Mouse (Mus musculus): ENCODE measurements at regions not wholly inside any gene's neighbourhood (a gene's known extent, or its start where the extent isn't known, plus 50 kb on each side); places are given as distances from the start of the nearest gene placed in this dataset.

DNA sequence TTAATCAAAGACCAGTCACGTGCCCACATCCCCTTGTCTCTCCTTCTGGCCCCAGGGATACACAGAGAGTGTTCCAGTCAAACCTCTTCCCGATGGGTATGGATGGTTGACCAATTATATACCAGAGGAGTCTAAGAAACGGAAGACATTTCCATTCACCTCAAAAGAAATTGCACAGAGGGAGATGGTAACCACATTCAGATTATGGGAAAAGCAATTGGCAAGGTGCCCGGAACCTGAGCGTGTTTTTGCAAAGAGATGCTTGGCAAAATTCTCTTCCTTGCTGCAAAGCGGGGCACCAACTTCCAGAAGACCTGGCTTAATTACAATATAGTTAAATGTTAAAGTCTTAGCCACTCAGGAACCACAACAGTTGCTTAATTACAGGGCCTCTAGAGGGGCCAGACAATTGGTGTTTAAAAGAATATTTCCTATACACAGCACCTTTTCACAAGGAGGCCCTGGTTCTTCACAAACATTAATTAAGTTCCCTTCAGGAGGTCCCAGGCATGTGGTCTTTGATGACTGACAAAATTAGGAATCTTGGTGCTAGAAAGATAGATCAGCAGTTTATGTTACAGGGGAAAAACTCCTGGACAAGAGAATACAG is 59.1 kb upstream of the Hs6st1 start:
- no peak for DNase-seq (ENCODE audit: low spot score)

DNA sequence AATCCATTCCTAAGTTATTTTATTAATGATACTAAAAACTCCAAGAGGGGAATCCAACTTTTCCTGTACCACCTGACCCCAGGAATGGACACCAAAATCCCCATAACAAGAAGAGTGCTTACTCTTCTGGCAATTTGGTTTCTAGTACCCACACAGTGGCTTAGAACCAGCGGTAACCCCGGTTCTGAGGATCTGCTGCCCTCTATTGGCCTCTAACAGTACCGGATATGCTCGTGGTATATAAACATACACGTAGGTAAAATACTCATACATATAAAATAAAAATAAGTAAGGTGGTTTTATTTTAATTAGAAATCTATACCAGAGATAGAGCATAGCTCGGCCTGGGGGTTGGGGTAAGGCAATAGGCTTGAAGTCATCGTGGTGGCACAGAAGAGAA is 58.0 kb upstream of the Hs6st1 start:
- no peak for DNase-seq (ENCODE audit: low spot score)

DNA sequence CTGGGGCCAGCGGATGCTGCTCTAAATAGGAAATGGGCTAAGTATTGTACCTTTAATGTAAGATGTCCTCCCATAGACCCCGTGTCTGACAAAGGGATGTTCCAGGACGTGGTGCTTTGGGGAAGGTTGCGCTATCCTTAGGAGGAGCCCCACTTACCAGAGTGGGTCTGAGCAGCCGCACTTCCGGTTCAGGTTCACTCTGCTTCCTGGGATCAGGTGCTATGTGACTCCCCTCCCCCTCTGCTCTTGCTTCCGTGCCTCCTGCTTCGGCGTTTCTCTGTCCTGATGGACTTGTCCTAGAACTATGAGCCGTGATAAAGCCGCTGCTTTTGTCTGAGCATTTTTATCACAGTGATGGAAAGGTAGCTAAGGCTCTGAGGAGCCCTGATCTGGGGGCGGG is 57.4 kb upstream of the Hs6st1 start:
- no peak for DNase-seq (ENCODE audit: low spot score)

DNA sequence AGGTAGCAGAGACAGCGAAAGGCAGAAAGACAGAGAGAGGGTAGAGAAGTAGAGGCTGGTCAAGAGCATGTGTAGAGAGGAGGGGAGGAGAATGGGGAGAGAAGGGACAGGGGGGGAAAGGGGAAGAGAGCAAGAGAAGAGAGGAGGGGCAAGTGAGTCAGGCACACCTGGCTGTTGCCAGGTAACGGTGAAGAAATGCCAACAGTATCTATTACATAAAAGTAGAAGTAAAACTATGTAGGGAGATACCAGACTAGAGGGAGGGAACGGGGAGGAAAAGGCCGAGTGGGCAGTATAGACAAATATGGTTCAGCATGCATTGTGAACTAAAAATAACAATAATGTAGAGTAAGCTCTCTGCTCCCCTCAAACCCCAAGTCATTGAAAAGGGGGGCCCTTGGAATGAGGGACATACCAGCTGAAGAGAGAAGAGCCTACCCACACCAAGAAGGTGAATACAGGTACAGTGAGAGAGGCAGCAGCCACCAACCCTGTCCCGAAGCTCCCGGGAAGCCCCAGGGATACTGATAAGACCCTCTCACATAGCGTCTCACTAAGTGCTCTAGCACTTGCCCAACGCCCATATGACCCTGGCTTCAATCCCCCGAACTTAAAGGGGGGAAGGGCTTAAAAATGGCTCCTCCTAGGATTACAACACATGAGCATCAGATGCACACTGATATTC is 56.0 kb upstream of the Hs6st1 start:
- DNase-seq (ENCODE audit: low spot score): no peak

DNA sequence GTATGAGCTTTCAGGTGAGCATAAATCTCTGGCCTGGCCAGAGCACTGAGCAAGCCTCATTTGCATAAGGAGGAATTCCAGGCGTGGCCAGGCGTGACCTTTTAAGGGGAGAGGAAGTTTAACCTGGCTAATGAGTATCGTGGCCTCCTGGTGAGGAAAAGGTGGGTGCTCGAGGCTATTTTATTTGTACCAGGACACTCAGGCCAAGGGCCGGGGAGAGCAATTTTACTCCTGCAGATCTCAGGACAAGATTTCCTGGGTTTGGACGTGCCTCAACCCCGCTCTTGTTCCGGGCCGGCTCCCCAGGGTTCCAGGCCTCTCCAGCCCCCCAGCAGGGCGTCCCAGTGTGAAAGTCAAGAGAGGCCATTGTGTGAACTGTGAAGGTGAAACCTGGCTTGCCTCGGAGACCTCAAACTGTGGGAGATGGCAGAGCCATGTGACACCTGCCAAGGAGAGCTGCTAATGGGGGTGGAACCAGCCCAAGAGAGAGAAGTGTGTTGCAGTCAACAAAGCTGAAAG is 54.3 kb upstream of the Hs6st1 start:
- no peak for DNase-seq (ENCODE audit: low spot score)

DNA sequence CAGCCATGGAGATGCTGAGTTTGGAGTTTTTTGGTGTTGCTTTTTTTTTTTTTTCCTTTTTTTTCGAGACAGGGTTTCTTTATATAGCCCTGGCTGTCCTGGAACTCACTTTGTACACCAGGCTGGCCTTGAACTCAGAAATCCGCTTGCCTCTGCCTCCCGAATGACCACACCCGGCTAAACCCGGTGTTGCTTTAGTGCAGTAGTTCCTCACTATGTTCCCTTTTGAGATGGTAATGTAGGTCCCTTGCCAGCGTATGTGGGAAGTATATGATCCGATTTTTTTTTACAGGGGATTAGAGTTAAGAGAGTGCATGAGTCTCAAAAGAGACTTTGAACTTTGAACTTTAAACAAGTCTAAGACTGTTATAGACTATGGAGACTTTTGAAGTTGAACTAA is 53.8 kb upstream of the Hs6st1 start:
- no peak for DNase-seq (ENCODE audit: low spot score)

DNA sequence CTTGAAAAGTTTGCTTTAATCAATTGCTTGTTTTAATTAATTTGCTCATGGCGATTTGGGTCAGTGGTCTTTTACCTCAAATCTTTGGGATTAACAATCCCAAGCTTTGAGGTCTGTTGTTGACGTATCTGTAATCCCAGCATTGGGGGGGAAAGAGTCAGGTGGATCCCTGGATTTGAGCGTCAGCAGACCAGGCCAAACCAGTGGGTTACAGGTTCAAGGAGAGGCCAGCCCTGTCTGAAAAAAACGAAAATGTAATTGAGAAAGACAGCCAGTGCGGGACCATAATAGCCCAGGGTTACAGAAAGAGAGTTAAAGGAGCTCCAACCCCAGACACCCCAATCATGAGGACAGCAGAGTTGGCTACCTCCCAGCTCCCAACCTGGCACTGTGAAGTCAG is 53.0 kb upstream of the Hs6st1 start:
- DNase-seq (ENCODE audit: low spot score): no peak

DNA sequence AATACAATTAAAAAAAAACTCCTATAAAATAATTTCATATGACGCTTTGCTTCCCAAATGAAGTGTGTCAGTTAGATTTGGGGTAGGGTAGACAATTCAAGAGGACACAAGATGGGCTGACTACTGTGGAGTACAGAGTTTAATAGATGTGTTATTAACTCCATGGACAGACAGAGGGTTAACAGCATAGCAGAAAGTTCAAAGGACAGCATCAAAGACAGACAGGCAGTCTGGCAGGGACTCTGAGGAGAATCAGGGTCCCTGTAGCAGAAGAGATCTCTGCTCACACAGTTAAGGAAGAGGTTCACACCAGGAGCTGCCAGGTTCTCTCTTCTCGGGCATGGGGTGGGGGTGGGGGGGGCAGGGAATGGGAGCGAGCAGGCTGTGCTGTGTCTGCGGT is 51.6 kb upstream of the Hs6st1 start:
- DNase-seq (ENCODE audit: low spot score): no peak

DNA sequence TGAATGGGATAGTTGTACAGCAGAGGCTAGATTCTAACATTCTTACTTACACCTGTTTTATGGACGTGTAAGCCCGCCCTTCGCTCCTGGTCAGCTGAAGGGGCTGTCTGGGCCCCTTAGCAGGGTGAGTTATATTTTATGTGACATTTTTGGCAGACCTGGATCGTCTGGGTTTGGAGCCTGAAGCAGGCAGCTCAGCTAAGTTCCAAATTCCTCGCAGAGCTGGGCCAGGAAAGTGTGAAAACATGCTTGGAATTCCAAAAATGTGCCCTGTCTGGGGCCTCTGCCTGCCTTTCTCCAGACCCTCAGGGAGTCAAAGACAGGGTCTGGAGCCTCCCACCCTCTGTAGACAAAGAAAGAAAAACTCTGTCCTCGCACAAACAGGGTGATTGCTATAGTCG is 51.1 kb upstream of the Hs6st1 start:
- no peak for DNase-seq (ENCODE audit: low spot score)

DNA sequence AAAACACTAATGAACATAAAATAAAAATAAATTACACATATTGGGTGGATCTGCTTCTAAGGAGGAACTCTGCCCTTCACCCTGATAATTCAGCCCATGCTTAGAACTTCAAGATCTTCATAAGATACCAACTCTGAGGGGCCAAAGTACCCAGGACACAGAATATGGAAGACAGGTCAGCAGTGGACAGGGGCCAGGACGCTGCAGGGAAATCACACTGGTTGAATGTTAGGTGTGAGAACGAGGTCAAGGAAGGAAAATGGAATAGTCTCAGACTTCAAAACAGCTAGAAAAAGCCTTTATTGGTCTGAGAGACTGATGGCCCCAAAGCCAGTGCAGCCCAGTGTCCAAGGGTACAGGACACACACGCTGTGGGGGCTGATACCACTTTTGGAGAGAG is 50.5 kb upstream of the Hs6st1 start:
- no peak for DNase-seq (ENCODE audit: low spot score)

Data from gastrocnemius, adult 18-20 months (tissue).